Mouse (Mus musculus) cortical plate, adult 2 months (tissue): ENCODE measurements around the gene Rreb1.

Experiments
- CTCF ChIP-seq: fragments of 200-500 bp; IDR thresholded peaks from 2 replicates; pipeline ENCODE4 v1.5.1; 2011; ENCODE audit warnings: mild to moderate bottlenecking, control low read depth, low read length; ENCODE audit not compliant: insufficient read depth; ENCODE audit errors: extremely low read depth
- POLR2A ChIP-seq: fragments of 200-500 bp; IDR thresholded peaks from 2 replicates; pipeline ENCODE4 v1.6.1; 2011; ENCODE audit warnings: mild to moderate bottlenecking, low read length, control low read depth; ENCODE audit not compliant: insufficient read depth; ENCODE audit errors: extremely low read depth

DNA sequence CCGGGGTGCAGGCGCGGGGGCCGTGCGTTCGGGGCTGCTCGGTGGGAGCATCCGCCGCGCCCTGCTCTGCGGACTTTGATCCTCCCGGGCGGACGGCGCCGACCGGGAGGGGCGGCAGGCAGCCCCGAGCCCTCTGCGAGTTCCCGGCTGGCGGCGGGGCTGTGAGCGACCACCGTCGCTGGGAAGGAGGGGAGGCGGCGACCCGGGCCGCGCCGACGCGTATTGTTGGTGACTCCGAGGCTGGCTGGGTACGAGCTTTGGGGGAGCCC is 48.7 kb downstream of the Rreb1 start:
- TF ChIP-seq POLR2A (no peak), CTCF (no peak)
